Mouse (Mus musculus) thymus, postnatal 25 days (tissue): ENCODE results near the gene Zfr.

Source experiments
- DNase-seq: peaks from one replicate; pipeline ENCODE4 v3.0.0; 2022

Gene Zfr

GRCm38 (mm10) chr15:12217849-12218248, 100.2 kb downstream of the Zfr start:
- no peak for DNase-seq

- DNase-seq: no peak
Measured at GRCm38 (mm10) chr15:12218583-12219382, 101.2 kb downstream of the Zfr start.

GRCm38 (mm10) chr15:12221131-12221530, 103.5 kb downstream of the Zfr start:
- no peak for DNase-seq

- DNase-seq: peak; percentile 35
Measured at GRCm38 (mm10) chr15:12222564-12223302, 105.1 kb downstream of the Zfr start.

- DNase-seq: no peak
Measured at GRCm38 (mm10) chr15:12223393-12223792, 105.8 kb downstream of the Zfr start.

- DNase-seq: no peak
Measured at GRCm38 (mm10) chr15:12224239-12224638, 106.6 kb downstream of the Zfr start.

- DNase-seq: no peak
Measured at GRCm38 (mm10) chr15:12225062-12225461, 107.4 kb downstream of the Zfr start.

GRCm38 (mm10) chr15:12226908-12227307, 109.3 kb downstream of the Zfr start:
- DNase-seq: no peak

GRCm38 (mm10) chr15:12227355-12227754, 109.7 kb downstream of the Zfr start:
- DNase-seq: no peak

GRCm38 (mm10) chr15:12229603-12230242, 112.1 kb downstream of the Zfr start:
- DNase-seq: peak; percentile 51

GRCm38 (mm10) chr15:12230243-12230935, 112.8 kb downstream of the Zfr start:
- peak; percentile 84 for DNase-seq

GRCm38 (mm10) chr15:12231462-12231861, 113.8 kb downstream of the Zfr start:
- DNase-seq: no peak

GRCm38 (mm10) chr15:12232429-12232828, 114.8 kb downstream of the Zfr start:
- DNase-seq: no peak

- DNase-seq: no peak
Measured at GRCm38 (mm10) chr15:12233021-12233420, 115.4 kb downstream of the Zfr start.
